Mouse (Mus musculus) v-Abl transformed pro-B cells (cell line): ENCODE results near the gene Btn1a1.

Source experiments
- in situ Hi-C, 2 experiments: fragments of 400-800 bp; cut with MboI; formaldehyde crosslinking; loops; one replicate each; pipeline ENCODE4 v1.15.1; 2025; ENCODE audit not compliant: unreplicated experiment in 2 of 2

Btn1a1 gene

GRCm38 (mm10) chr13:23428166-23428993 is 37.3 kb downstream of the Btn1a1 start:
- in situ Hi-C loops, result loop anchor here (5.0 to 25.0 kb wide), 5 partner anchors 166 to 1716 kb away; partner anchors contain the start of genes Hist1h2ai (in 2 of the 2), Hist1h2bl (in 2 of the 2), Hist1h2bm (in 2 of the 2) and Hist1h3h (in 2 of the 2)

GRCm38 (mm10) chr13:23427401-23427910 is 38.2 kb downstream of the Btn1a1 start:
- in situ Hi-C loops, result loop anchor here (5.0 to 25.0 kb wide), 5 partner anchors 167 to 1715 kb away; partner anchors contain the start of genes Hist1h2ai (in 2 of the 2), Hist1h2bl (in 2 of the 2), Hist1h2bm (in 2 of the 2) and Hist1h3h (in 2 of the 2)

- in situ Hi-C loops, result loop anchor here (5.0 to 25.0 kb wide), 5 partner anchors 168 to 1715 kb away; partner anchors contain the start of genes Hist1h2ai (in 2 of the 2), Hist1h2bl (in 2 of the 2), Hist1h2bm (in 2 of the 2) and Hist1h3h (in 2 of the 2)
Measured at GRCm38 (mm10) chr13:23426922-23427321, 38.8 kb downstream of the Btn1a1 start.

- in situ Hi-C loops, result loop anchor here (5.0 to 25.0 kb wide), 5 partner anchors 168 to 1714 kb away; partner anchors contain the start of genes Hist1h2ai (in 2 of the 2), Hist1h2bl (in 2 of the 2), Hist1h2bm (in 2 of the 2) and Hist1h3h (in 2 of the 2)
Measured at GRCm38 (mm10) chr13:23426335-23426734, 39.4 kb downstream of the Btn1a1 start.

GRCm38 (mm10) chr13:23425505-23425904 is 40.2 kb downstream of the Btn1a1 start:
- in situ Hi-C loops, result loop anchor here (5.0 to 25.0 kb wide), 5 partner anchors 169 to 1713 kb away; partner anchors contain the start of genes Hist1h2ai (in 2 of the 2), Hist1h2bl (in 2 of the 2), Hist1h2bm (in 2 of the 2) and Hist1h3h (in 2 of the 2)

- in situ Hi-C loops, result loop anchor here (5.0 to 25.0 kb wide), 6 partner anchors 170 to 1712 kb away; partner anchors contain the start of genes Hist1h2ai (in 2 of the 2), Hist1h2bl (in 2 of the 2), Hist1h2bm (in 2 of the 2) and Hist1h3h (in 2 of the 2)
Measured at GRCm38 (mm10) chr13:23424494-23425325, 41.0 kb downstream of the Btn1a1 start.

- in situ Hi-C loops, result loop anchor here (10.0 to 25.0 kb wide), 4 partner anchors 171 to 1569 kb away; partner anchors contain the start of genes Vmn1r199 (in 1 of the 2) and Vmn1r200 (in 1 of the 2)
Measured at GRCm38 (mm10) chr13:23424052-23424380, 41.7 kb downstream of the Btn1a1 start.

GRCm38 (mm10) chr13:23423286-23424051 is 42.2 kb downstream of the Btn1a1 start, which contains the start of gene Abt1:
TSS of gene Abt1 (minus strand) at chr13:23423866.
- in situ Hi-C loops, result loop anchor here (10.0 to 25.0 kb wide), 4 partner anchors 171 to 1569 kb away; partner anchors contain the start of genes Vmn1r199 (in 1 of the 2) and Vmn1r200 (in 1 of the 2)

GRCm38 (mm10) chr13:23422351-23422750 is 43.4 kb downstream of the Btn1a1 start:
- in situ Hi-C loops, result loop anchor here (10.0 to 25.0 kb wide), 4 partner anchors 172 to 1568 kb away; partner anchors contain the start of genes Vmn1r199 (in 1 of the 2) and Vmn1r200 (in 1 of the 2)

GRCm38 (mm10) chr13:23412630-23413521 is 52.8 kb downstream of the Btn1a1 start:
- in situ Hi-C loops, result loop anchor here in 1 of 2 experiments (25.0 kb wide), 1 partner anchor 1026 kb away; the partner anchor contains the start of genes Vmn1r199 and Vmn1r200

- in situ Hi-C loops, result loop anchor here in 1 of 2 experiments (25.0 kb wide), 1 partner anchor 1025 kb away; the partner anchor contains the start of genes Vmn1r199 and Vmn1r200
Measured at GRCm38 (mm10) chr13:23412211-23412629, 53.5 kb downstream of the Btn1a1 start.

- in situ Hi-C loops, result loop anchor here in 1 of 2 experiments (25.0 kb wide), 1 partner anchor 1024 kb away; the partner anchor contains the start of genes Vmn1r199 and Vmn1r200
Measured at GRCm38 (mm10) chr13:23411311-23412210, 54.1 kb downstream of the Btn1a1 start.

- in situ Hi-C loops, result loop anchor here in 1 of 2 experiments (25.0 kb wide), 1 partner anchor 1023 kb away; the partner anchor contains the start of genes Vmn1r199 and Vmn1r200
Measured at GRCm38 (mm10) chr13:23410632-23411031, 55.1 kb downstream of the Btn1a1 start.
